Mouse (Mus musculus) ovary, postnatal 10 days (tissue): Measurements from ENCODE around the gene Gm49361.
"Not testable (repeated sequence)": the region's sequence is repeated elsewhere in the genome, so short reads cannot be mapped to it uniquely, and the experiment has no call there.

Experiments used
- DNase-seq: peaks from one replicate; pipeline ENCODE4 v3.0.0; 2022; ENCODE audit warnings: low spot score

Gm49361 gene

GRCm38 (mm10) chr14:57746001-57746771 lies at the start of gene Gm49361:
Gm49361 (minus strand) TSS chr14:57746103.
- DNase-seq = peak; percentile 82

DNA sequence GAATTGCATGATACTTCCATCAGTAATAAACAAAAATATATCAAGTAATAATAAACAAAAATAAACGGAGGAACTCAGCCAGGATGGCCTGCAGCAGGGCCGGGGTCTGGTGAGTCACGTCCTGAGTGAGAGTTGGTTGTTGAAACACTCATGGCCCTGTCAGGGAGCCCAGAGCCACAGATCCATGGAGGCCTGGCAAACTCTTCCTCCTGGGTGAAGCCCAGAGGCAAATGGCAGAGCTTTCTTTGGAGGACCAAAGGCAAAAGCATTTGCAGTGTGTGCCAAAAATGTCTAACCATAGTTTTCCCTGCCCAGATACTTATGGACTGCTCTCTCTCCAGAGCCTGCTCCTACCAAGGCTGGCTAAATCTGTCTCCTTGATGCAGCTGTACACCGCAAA lies 45.3 kb upstream of the Gm49361 start:
- no peak for DNase-seq

DNA sequence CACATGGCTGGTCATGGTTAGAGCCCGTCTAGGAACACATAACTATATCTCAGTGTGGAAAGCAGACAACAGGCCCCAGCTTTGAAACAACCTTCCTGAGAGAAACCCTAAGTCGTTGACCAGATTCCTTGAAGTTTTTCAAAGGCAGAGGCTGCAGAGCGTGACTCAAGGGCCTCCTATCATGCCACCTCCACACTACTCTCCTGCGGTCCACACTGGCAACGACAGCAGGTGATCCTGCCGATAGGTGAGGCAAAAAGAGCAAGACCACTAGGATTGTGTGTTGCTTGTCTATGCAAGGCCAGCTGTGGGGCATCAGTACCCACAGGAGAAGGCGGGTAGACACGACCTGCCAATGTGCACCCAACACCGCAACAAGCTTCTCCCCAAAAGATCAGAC lies 43.9 kb upstream of the Gm49361 start:
- no peak for DNase-seq

DNA sequence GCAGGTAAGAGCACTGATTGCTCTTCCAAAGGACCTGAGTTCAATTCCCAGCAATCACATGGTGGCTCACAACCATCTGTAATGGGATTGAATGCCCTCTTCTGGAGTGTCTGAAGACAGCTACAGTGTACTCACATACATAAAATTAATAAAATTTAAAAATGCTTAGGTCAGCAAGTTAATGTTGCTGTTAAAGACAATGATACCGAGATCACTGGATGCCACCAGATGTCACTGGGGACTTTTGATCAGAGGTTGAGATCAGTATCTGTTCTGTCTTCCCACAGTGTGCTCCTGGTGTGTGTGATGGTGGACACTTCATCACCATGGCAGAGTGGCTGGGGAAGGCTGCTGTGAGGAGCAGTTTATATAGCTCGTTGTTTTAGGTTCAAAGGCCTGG lies 43.4 kb upstream of the Gm49361 start:
- DNase-seq = no peak

DNA sequence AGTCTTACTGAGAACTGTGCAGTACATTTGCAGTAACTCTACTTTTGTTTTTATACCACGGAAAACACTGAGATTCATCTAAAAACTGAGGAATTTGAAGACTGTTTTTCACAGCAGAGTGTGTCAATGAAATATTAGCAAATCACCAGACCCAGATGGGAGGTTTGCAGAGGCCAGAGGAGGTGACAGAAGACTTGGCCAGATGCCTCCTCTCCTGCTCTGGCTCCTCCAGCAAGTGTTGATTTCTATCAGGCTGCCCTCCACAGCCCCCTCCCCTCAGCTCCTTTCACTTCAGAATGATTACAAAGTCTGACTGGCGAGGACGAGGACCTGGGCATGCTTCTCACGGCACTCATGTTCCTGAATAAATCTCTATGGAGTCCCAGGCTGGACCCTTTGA lies 41.5 kb upstream of the Gm49361 start:
- no peak for DNase-seq

DNA sequence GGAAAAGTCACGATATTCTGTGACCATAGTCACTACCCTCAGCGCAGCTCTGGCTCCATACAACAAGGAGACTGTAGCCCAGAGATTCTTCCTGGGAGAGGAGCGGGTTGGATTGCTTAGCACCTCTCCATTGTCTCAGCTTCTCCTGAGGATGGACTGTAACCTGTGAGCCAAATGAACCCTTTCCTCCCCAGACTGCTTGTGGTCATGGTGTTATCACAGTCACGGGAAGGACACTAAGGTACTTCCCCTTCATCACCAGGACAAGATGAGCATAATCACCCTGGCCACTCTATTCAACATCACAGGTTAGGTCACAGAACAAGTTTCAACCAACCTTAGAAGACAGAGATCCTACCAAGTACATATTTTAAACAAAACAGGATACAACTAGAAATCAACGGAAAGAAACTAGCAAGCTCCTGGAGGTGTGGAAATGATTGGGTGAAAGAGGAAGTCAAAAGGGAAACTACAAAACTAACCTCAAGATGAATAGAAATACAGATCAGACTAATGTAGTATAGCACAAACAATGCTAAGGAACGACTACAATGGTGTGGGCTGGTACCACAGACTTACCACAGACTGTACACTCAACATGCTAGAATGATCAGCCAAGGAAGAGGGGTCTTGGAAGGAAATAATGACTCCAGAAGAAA lies 26.4 kb upstream of the Gm49361 start:
- no peak for DNase-seq

GRCm38 (mm10) chr14:57769102-57769501 lies 23.2 kb upstream of the Gm49361 start:
- no peak for DNase-seq

DNA sequence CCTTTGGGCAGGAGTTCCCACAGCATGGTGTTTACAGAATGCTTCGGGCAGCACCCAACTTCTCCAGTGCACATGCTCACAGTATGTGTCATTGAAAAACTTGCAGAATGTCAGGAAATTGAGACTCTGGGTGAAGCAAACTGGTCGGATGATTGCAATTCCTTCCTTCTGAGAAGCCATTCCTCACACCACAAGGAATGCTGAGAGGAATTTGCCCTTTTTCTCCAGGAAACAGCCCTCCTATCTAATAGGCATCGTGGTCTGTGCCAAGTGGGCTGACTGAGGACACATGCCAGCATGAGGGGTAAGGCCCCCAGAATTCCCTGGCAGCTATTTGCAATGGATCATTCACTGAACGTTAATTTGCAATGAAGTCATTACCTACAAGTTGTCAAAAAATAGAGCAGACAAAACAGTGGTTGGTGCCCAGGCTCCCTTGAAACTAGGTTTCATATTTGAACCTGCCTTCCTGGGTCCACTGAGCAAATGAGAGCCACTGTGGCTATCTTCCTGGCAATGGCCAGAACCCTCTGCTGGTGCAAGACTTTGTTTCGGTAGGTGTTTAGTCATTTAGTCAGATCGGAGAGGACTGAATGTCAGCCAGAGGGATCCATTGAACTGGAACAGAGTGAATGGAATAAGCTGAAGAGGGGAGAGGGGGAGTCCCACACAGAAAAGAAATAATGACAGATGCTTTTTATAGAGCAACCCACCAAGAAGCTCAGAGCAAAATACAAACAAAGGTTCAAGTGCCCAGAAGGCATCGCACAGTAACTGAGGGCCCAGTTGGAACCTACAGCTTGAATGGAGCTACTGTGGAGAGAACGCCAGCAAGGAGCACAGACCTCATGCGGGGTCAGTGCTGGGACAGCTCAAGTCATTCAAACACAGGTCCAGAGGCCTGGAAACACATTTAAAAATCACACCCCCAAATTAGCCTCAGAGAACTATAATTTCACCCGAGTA lies 14.8 kb upstream of the Gm49361 start:
- DNase-seq = no peak

- DNase-seq = no peak
Measured at GRCm38 (mm10) chr14:57758237-57758636, 12.3 kb upstream of the Gm49361 start, which contains the start of gene Lats2. Lats2 (minus strand) TSS chr14:57758388.

DNA sequence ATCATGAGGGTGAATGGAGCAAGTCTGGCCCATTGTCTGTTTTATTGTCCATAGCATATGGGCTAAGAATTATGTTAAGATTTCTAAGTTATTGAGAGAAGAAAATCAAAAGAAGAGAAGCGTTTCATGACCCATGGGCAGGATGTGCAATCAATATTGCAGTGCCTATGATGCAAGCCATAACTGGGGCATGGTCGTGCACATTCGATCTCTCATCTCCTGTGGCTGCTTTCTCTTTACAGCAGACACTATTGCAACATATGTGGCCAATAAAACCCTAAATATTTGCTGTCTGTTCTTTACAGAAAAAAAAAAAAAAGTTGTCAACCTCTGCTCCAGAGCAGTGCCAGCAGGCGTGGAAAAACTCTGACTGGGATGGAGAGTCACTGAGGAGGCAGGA lies 10.2 kb upstream of the Gm49361 start:
- DNase-seq = no peak

GRCm38 (mm10) chr14:57755661-57756060 lies 9.8 kb upstream of the Gm49361 start:
- DNase-seq = no peak

DNA sequence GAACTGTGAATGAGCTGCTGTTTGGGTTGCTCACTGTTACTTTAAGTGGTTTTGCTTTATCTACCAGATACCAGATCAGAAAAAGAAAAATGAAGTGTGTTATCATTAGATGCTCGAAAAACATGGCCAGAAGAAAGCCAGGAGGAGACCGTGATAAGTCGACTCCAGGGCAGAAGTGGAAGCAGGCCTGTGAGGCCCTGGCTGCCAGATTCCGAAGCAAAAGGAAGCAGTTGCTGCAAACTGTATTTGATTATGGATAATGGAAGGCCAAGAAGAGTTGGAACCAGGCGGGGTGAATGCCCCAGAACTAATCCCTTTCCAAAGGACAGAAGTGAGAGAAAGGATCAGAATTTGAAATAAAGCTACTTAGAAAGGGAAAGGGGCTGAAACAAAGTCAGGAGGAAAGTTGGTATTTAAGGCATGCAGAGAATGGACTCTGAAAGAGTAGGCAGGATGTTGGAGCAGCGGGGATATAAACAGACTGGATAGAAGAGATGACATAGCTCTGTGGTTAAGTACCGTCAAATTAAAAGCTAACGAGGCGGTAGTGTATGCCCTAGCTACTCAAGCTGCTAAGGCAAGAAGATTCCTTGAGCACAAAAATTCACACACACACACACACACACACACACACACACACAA lies 7.6 kb upstream of the Gm49361 start:
- DNase-seq = no peak

GRCm38 (mm10) chr14:57751006-57751405 lies 5.1 kb upstream of the Gm49361 start:
- not testable (repeated sequence) for DNase-seq

GRCm38 (mm10) chr14:57749501-57749900 lies 3.6 kb upstream of the Gm49361 start:
- DNase-seq = no peak

GRCm38 (mm10) chr14:57745291-57745969 lies 473 bp downstream of the Gm49361 start:
- DNase-seq = peak; percentile 54

DNA sequence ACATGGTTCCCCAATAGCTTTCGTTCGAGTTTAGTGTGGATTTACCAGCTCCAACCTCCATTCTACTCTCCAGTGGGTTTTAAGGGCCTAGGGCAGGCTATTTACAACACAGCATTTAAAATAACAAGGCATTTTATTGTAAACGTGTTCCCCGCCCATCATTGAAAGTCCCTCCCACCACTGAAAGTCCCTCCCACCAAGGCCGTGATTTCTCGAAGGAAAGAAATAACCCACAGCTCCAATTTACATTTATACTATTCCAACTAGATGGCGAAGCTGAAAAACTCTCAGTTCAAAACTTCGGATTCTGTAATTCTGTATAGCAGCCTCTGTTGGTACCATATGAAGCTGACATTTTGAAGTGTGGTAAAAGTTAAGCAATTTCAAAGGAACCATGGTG lies 1.4 kb downstream of the Gm49361 start:
- DNase-seq = no peak

GRCm38 (mm10) chr14:57740651-57741050 lies 5.3 kb downstream of the Gm49361 start:
- no peak for DNase-seq

DNA sequence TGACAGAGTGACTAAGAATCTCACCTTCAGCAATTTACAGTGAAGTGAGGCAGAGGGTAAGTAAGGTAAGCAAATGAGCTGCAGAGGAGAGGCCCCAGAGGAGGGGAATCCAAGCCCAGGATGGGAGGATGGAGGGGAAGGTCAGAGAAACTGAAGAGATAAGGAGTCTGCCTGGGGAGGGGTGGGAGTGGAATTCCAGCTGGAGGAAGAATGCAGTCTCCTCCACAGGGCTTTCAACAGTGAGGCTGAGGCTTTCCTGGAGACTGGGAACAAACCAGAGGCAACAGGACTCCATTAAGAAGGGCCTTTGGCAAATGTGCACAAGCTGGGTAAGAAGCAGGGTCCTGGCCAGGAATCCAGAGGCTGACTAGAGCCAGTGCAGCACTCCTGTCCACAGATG lies 8.8 kb downstream of the Gm49361 start:
- no peak for DNase-seq

GRCm38 (mm10) chr14:57736141-57736540 lies 9.8 kb downstream of the Gm49361 start:
- DNase-seq = no peak

DNA sequence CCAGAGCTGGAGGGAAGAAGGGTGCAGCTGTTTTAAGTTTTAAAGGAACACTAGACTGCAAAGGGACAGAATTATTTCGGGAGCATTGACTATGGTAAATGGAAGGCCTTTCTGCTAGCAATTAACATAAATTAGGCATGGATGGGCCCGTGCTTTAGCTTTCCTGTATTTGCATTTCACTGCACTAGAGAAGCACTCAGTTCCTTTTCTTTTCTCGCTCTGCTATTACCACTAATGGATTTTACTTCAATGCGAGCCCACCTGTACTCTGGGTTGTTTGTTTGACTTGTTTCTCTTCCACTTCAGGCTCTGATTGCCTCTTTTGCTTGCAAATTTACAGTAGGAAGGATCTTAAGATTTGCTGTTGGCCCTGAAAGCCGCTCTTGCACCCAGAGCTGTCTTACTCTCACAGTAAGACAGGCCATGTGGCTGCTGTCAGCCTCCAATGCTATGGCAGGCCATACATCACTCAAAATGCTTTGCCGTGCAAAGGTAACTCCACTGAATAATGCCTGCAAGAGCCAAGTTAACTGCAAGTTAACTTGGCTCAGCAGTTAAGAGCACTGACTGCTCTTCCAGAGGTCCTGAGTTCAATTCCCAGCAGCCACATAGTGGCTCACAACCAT lies 13.1 kb downstream of the Gm49361 start:
- DNase-seq = no peak

GRCm38 (mm10) chr14:57730527-57730926 lies 15.4 kb downstream of the Gm49361 start:
- DNase-seq = no peak
